20 mouse cellular contexts compared by ENCODE assay signal in the genomic region with DNA sequence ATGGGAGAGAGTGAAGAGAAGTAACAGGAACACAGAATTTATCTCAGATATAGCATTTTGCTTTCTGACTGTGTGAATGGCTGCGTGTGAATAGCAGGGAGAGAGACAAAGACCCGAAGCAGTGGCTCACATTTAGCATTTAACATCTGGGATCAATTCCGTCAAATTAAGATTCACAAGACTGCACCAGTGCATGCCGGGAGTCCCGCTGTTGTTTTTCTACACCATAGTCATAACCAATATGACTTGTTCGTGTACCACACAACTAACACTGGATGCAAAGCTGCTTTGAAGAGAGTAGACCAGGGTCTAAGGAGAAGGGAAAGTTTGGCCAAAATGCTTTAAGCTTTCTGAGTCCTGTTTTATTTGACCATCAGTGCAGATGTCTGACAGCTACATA.
DNase-seq lines count a peak whose midpoint lies in the region; ATAC-seq and TF ChIP-seq lines count a peak whose summit lies in the region.
"Had no signal": no experiment of that assay in that cellular context is flagged by ENCODE, and none has a peak within 500 bp of the region (broad histone marks: within the 10 kb centered on the region; RNA-seq: fewer than 3 reads in every experiment).

No protein-coding gene starts in this region.

- intact Hi-C loops in left cerebral cortex, postnatal 14 days (cut with DNase I) = no loop called here

- no peak for TF ChIP-seq POLR2A in brain, embryonic 14.5 days (IDR thresholded peaks at IDR 0.05; ENCODE audit: borderline replicate concordance, extremely low read depth, insufficient read depth, insufficient read length, poor library complexity, severe bottlenecking)
- TF ChIP-seq POLR2A in embryonic fibroblast, embryonic 13.5 days (IDR thresholded peaks at IDR 0.05; ENCODE audit: low read depth, low read length) = no peak
- no peak for TF ChIP-seq POLR2A in kidney, adult 2 months (IDR thresholded peaks at IDR 0.05; ENCODE audit: low read depth, low read length)

- H3K27ac ChIP-seq in embryonic fibroblast, embryonic 13.5 days (ENCODE audit: insufficient read depth, low read length) = peak overlapping the region; percentile 34; the same call in 1 of the 2 replicates
- H3K27ac ChIP-seq in limb, embryonic 13.5 days = no peak overlapping the region
- H3K27ac ChIP-seq in kidney, adult 2 months (ENCODE audit: insufficient read depth, low read depth, low read length) = no peak overlapping the region
- H3K27ac ChIP-seq: forebrain, embryonic 12.5 days; hindbrain, postnatal 0 days; left cerebral cortex, adult 2 months; liver, embryonic 13.5 days had no signal

- no peaks in the 10 kb centered on the region for H3K9me3 ChIP-seq in limb, embryonic 13.5 days
- H3K9me3 ChIP-seq: forebrain, embryonic 12.5 days; liver, embryonic 13.5 days had no signal

- no peak overlapping the region for H3K4me3 ChIP-seq in embryonic fibroblast, embryonic 13.5 days (ENCODE audit: insufficient read depth, low read length)
- H3K4me3 ChIP-seq in limb, embryonic 13.5 days = no peak overlapping the region
- H3K4me3 ChIP-seq in kidney, adult 2 months (ENCODE audit: insufficient read depth, low read depth, low read length) = no peak overlapping the region
- H3K4me3 ChIP-seq: forebrain, embryonic 12.5 days; left cerebral cortex, adult 2 months; liver, embryonic 13.5 days had no signal

- no peaks in the 10 kb centered on the region for H3K36me3 ChIP-seq in limb, embryonic 13.5 days
- no peaks in the 10 kb centered on the region for H3K36me3 ChIP-seq in kidney, adult 2 months (ENCODE audit: control insufficient read depth, insufficient read depth, low read length)
- H3K36me3 ChIP-seq: forebrain, embryonic 12.5 days; liver, embryonic 13.5 days had no signal

- no peaks in the 10 kb centered on the region for H3K27me3 ChIP-seq in limb, embryonic 13.5 days
- H3K27me3 ChIP-seq in kidney, adult 2 months (replicated peaks; ENCODE audit: control insufficient read depth, insufficient read depth, low read length) = no peaks in the 10 kb centered on the region
- H3K27me3 ChIP-seq: forebrain, embryonic 12.5 days; liver, embryonic 13.5 days had no signal

- H3K4me2 ChIP-seq in limb, embryonic 13.5 days (replicated peaks) = peak overlapping the region; percentile 19
- H3K4me2 ChIP-seq: forebrain, embryonic 12.5 days; heart, embryonic 11.5 days; liver, embryonic 13.5 days; midbrain, embryonic 11.5 days had no signal

- no peak overlapping the region for H3K9ac ChIP-seq in limb, embryonic 13.5 days
- H3K9ac ChIP-seq: forebrain, embryonic 12.5 days; liver, embryonic 13.5 days had no signal

- 20% methylated on average over 6 of the region's 6 CpGs for WGBS in limb, embryonic 13.5 days
- WGBS in kidney, adult 2 months = 78% methylated on average over 6 of the region's 6 CpGs

- peak; percentile 71; the same call in 1 of the 2 replicates for ATAC-seq in limb, embryonic 13.5 days (ENCODE audit: low FRiP score, low read depth)
- ATAC-seq: hindbrain, postnatal 0 days had no signal

- TF ChIP-seq CTCF in brain, embryonic 14.5 days (IDR thresholded peaks at IDR 0.05; ENCODE audit: borderline replicate concordance, extremely low read depth, insufficient read depth, insufficient read length) = no peak
- TF ChIP-seq CTCF in embryonic fibroblast, embryonic 13.5 days (IDR thresholded peaks at IDR 0.05; ENCODE audit: borderline replicate concordance, insufficient read depth, low read length) = no peak
- no peak for TF ChIP-seq CTCF in kidney, adult 2 months (conservative IDR thresholded peaks at IDR 0.05; ENCODE audit: insufficient read depth, insufficient read length, low read depth, low read length)

- H3K4me1 ChIP-seq in embryonic fibroblast, embryonic 13.5 days (ENCODE audit: control insufficient read depth, insufficient read depth, low read length) = 0 out of 2 replicates have a peak, but pooled peaks cover 2% of the 10 kb centered on the region
- peaks cover 8% of the 10 kb centered on the region for H3K4me1 ChIP-seq in limb, embryonic 13.5 days
- no peaks in the 10 kb centered on the region for H3K4me1 ChIP-seq in kidney, adult 2 months (ENCODE audit: control insufficient read depth, insufficient read depth, low read length)
- H3K4me1 ChIP-seq: forebrain, embryonic 12.5 days; liver, embryonic 13.5 days had no signal

- DNase-seq in brain, embryonic 14.5 days (ENCODE audit: low read depth) = peak; percentile 29
- peak; percentile 64 for DNase-seq in embryo, embryonic 11 days
- DNase-seq in kidney, adult 2 months = no peak
- no peak for DNase-seq in left cerebral cortex, postnatal 14 days (ENCODE audit: low spot score in 2 of 2)
- DNase-seq in heart, adult 8-10 months (ENCODE audit: low spot score) = no peak
- DNase-seq: adrenal gland, postnatal 14 days; cerebellum, adult 8-10 months; kidney, adult 11 months; left cerebral cortex, postnatal 4 days; liver, embryonic 13.5 days; lung, adult 2 months; lung, postnatal 14 days; spleen, adult 18-20 months had no signal

Comparison
In these comparisons a context has a peak if more than half of its experiments do, and no peak if none do; other contexts are left out.
1. DNase-seq: peak in brain, embryonic 14.5 days (single experiment) and embryo, embryonic 11 days (single experiment); none in kidney, adult 2 months (single experiment), left cerebral cortex, postnatal 14 days (0 of 2) and heart, adult 8-10 months (single experiment).